Mouse (Mus musculus): ENCODE results near the gene Zfp39. TPM values are rescaled to one million over a fixed set of nuclear protein-coding genes. Genes with fewer than 3 reads are reported as not detected.

Gene Zfp39
- polyA plus RNA-seq, 1 experiment from 2014 or later = 3.8 TPM

DNA sequence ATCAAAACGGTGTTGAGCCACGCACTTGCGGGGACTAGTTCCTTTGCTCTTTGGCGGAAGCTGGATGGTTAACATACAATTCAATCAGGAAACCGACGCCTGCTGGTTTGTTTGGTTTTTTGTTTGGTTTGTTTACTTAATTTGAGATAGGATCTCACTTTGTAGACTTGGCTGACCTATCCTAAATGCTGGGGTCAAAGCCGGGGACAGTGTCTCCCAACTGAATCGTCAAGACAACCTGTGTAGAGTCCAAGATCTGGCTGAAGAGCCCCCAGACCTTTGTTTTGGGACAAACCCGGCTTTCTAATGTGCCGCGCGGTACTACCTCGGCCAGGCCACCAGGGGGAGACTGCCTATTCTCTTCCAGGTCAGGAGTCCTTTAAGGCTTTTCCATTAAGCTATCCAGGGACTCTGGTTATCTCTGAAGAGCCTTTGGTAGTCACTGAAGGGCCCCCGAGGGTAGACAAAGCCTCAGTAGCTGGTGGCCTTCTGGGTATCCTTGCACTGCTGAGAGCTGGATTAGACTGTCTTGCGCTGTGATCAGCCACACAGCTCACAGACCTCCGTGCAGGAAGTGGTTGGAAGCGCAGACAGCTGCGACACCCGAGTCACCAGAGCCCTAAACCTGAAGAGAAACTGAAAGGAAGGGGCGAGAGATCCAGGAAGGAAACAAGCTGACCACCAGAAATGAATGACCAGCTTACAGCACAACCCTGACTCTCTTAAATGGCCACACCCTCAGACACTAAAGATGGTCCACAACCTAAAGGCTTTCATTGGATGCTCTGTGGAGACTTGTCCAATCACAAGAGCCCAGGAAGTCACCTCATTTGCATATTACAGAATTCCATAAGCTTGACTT is 24.0 kb upstream of the Zfp39 start:
- whole genome bisulfite sequencing = 29% methylated on average over 20 of the region's 20 CpGs
- DNase-seq (ENCODE audit: low spot score) (peak; percentile 88), ATAC-seq (replicated peaks; ENCODE audit: low FRiP score, low read depth) (peak; percentile 71)
- peak overlapping the region; percentile 78 for H3K27ac ChIP-seq
- peak overlapping the region; percentile 49 for H3K4me2 ChIP-seq (ENCODE audit: low read length)
- peak; percentile 89 for TF ChIP-seq CTCF (IDR thresholded peaks at IDR 0.05; ENCODE audit: low read depth)
- peak overlapping the region; percentile 29; the same call in 1 of the 2 replicates for H3K9ac ChIP-seq (ENCODE audit: low read depth, low read length)
- peaks cover 13% of the 10 kb centered on the region for H3K36me3 ChIP-seq (ENCODE audit: insufficient read depth, low read length)
- H3K4me3 ChIP-seq (replicated peaks; ENCODE audit: low read depth, low read length) = peak overlapping the region; percentile 13; the same call in 1 of the 2 replicates
- H3K4me1 ChIP-seq (replicated peaks; ENCODE audit: insufficient read depth, low read length) = 0 out of 2 replicates have a peak, but pooled peaks cover 6% of the 10 kb centered on the region
- H3K9me3 ChIP-seq (replicated peaks; ENCODE audit: low read length) = no peaks in the 10 kb centered on the region
- no peaks in the 10 kb centered on the region for H3K27me3 ChIP-seq (ENCODE audit: insufficient read depth, low read length)

GRCm38 (mm10) chr11:58927053-58927452 is 23.0 kb upstream of the Zfp39 start:
- no peak overlapping the region for H3K4me2 ChIP-seq (ENCODE audit: low read length)
- no peak overlapping the region for H3K4me3 ChIP-seq (replicated peaks; ENCODE audit: low read depth, low read length)
- no peak overlapping the region for H3K9ac ChIP-seq (ENCODE audit: low read depth, low read length)
- WGBS = 55% methylated on average over 2 of the region's 2 CpGs
- ATAC-seq (replicated peaks; ENCODE audit: low FRiP score, low read depth) (no peak), DNase-seq (ENCODE audit: low spot score) (no peak)
- no peak overlapping the region for H3K27ac ChIP-seq
- no peaks in the 10 kb centered on the region for H3K27me3 ChIP-seq (ENCODE audit: insufficient read depth, low read length)
- H3K36me3 ChIP-seq (ENCODE audit: insufficient read depth, low read length) = peaks cover 7% of the 10 kb centered on the region; the same call in 1 of the 2 replicates
- 0 out of 2 replicates have a peak, but pooled peaks cover 6% of the 10 kb centered on the region for H3K4me1 ChIP-seq (replicated peaks; ENCODE audit: insufficient read depth, low read length)
- no peak for TF ChIP-seq CTCF (IDR thresholded peaks at IDR 0.05; ENCODE audit: low read depth)
- no peaks in the 10 kb centered on the region for H3K9me3 ChIP-seq (replicated peaks; ENCODE audit: low read length)

- no peak overlapping the region for H3K27ac ChIP-seq
- no peak overlapping the region for H3K4me3 ChIP-seq (replicated peaks; ENCODE audit: low read depth, low read length)
- no peaks in the 10 kb centered on the region for H3K27me3 ChIP-seq (ENCODE audit: insufficient read depth, low read length)
- TF ChIP-seq CTCF (IDR thresholded peaks at IDR 0.05; ENCODE audit: low read depth) = no peak
- WGBS = 52% methylated on average over 2 of the region's 3 CpGs
- no peak for DNase-seq (ENCODE audit: low spot score)
- no peak; the same call in 1 of the 2 replicates for ATAC-seq (replicated peaks; ENCODE audit: low FRiP score, low read depth)
- H3K36me3 ChIP-seq (ENCODE audit: insufficient read depth, low read length) = 0 out of 2 replicates have a peak, but pooled peaks cover 4% of the 10 kb centered on the region
- H3K4me1 ChIP-seq (replicated peaks; ENCODE audit: insufficient read depth, low read length) = 0 out of 2 replicates have a peak, but pooled peaks cover 6% of the 10 kb centered on the region
- no peak overlapping the region for H3K9ac ChIP-seq (ENCODE audit: low read depth, low read length)
- H3K9me3 ChIP-seq (replicated peaks; ENCODE audit: low read length) = no peaks in the 10 kb centered on the region
- no peak overlapping the region for H3K4me2 ChIP-seq (ENCODE audit: low read length)
Measured at GRCm38 (mm10) chr11:58926651-58927050, 22.6 kb upstream of the Zfp39 start.

DNA sequence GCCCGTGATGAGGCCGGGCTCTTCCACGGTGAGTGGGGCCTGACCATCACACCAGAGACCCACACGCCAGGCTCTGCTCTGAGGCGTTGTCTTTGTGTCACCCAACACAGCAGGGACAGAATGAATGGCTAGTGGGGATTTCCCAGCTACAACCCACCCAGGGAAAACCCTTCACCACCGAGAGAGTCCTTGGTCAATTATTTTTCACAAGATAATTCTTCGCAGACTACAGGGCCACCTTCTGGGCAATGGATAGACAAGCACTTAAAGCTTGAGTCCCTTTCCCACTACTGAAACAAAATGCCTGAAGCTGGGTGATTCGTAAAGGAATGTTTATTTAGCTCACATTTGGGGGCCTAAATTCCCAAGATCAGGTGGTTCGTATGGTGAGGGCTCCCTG is 18.4 kb upstream of the Zfp39 start:
- ATAC-seq (replicated peaks; ENCODE audit: low FRiP score, low read depth) (no peak), DNase-seq (ENCODE audit: low spot score) (no peak)
- Histone ChIP-seq H3K9me3 (replicated peaks; ENCODE audit: low read length) (no peaks in the 10 kb centered on the region), H3K27me3 (ENCODE audit: insufficient read depth, low read length) (no peaks in the 10 kb centered on the region), H3K36me3 (ENCODE audit: insufficient read depth, low read length) (no peaks in the 10 kb centered on the region), H3K4me2 (ENCODE audit: low read length) (no peak overlapping the region), H3K4me1 (replicated peaks; ENCODE audit: insufficient read depth, low read length) (no peaks in the 10 kb centered on the region), H3K27ac (no peak overlapping the region), H3K4me3 (replicated peaks; ENCODE audit: low read depth, low read length) (no peak overlapping the region), H3K9ac (ENCODE audit: low read depth, low read length) (no peak overlapping the region)
- TF ChIP-seq CTCF (IDR thresholded peaks at IDR 0.05; ENCODE audit: low read depth) = no peak
- WGBS = 76% methylated on average over 9 of the region's 9 CpGs

- ATAC-seq (replicated peaks; ENCODE audit: low FRiP score, low read depth) = no peak
Measured at GRCm38 (mm10) chr11:58918759-58919158, 14.7 kb upstream of the Zfp39 start.

GRCm38 (mm10) chr11:58917745-58918366 is 13.8 kb upstream of the Zfp39 start, which contains the start of gene Btnl10:
Gene Btnl10 (plus strand): TSS chr11:58917908.
- no peak for TF ChIP-seq CTCF (IDR thresholded peaks at IDR 0.05; ENCODE audit: low read depth)
- no peaks in the 10 kb centered on the region for H3K27me3 ChIP-seq (ENCODE audit: insufficient read depth, low read length)
- H3K9me3 ChIP-seq (replicated peaks; ENCODE audit: low read length) = no peaks in the 10 kb centered on the region
- no peak within 1 kb of the TSS for H3K4me2 ChIP-seq (ENCODE audit: low read length)
- WGBS = 75% methylated on average over 12 of the region's 12 CpGs
- no peak for ATAC-seq (replicated peaks; ENCODE audit: low FRiP score, low read depth)
- H3K9ac ChIP-seq (ENCODE audit: low read depth, low read length) = no peak within 1 kb of the TSS
- no peaks in the 10 kb centered on the region for H3K36me3 ChIP-seq (ENCODE audit: insufficient read depth, low read length)
- no peak within 1 kb of the TSS for H3K27ac ChIP-seq
- H3K4me3 ChIP-seq (replicated peaks; ENCODE audit: low read depth, low read length) = no peak within 1 kb of the TSS
- peaks cover 6% of the 10 kb centered on the region; the same call in 1 of the 2 replicates for H3K4me1 ChIP-seq (replicated peaks; ENCODE audit: insufficient read depth, low read length)
- DNase-seq (ENCODE audit: low spot score) = no peak

More at GRCm38 (mm10) chr11:58918759-58919158, 14.7 kb upstream of the Zfp39 start:
- H3K4me1 ChIP-seq (replicated peaks; ENCODE audit: insufficient read depth, low read length) = peaks cover 6% of the 10 kb centered on the region; the same call in 1 of the 2 replicates
- no peak for DNase-seq (ENCODE audit: low spot score)
- no peak overlapping the region for H3K4me3 ChIP-seq (replicated peaks; ENCODE audit: low read depth, low read length)
- TF ChIP-seq CTCF (IDR thresholded peaks at IDR 0.05; ENCODE audit: low read depth) = no peak
- H3K9me3 ChIP-seq (replicated peaks; ENCODE audit: low read length) = no peaks in the 10 kb centered on the region
- H3K27me3 ChIP-seq (ENCODE audit: insufficient read depth, low read length) = no peaks in the 10 kb centered on the region
- no peak overlapping the region for H3K27ac ChIP-seq
- no peak overlapping the region for H3K4me2 ChIP-seq (ENCODE audit: low read length)
- H3K36me3 ChIP-seq (ENCODE audit: insufficient read depth, low read length) = no peaks in the 10 kb centered on the region
- no peak overlapping the region for H3K9ac ChIP-seq (ENCODE audit: low read depth, low read length)
- 80% methylated on average over 5 of the region's 5 CpGs for WGBS
